Mouse (Mus musculus) bone marrow macrophage, adult 2 months (primary cell): ENCODE measurements at regions not wholly inside any gene's neighbourhood (a gene's known extent, or its start where the extent isn't known, plus 50 kb on each side); places are given as distances from the start of the nearest gene placed in this dataset.

Experiments used
- CTCF ChIP-seq: IDR thresholded peaks from 2 replicates; pipeline ENCODE4 v1.5.1; 2012; ENCODE audit warnings: low read depth, mild to moderate bottlenecking, low read length, moderate library complexity
- POLR2A ChIP-seq: IDR thresholded peaks from 2 replicates; pipeline ENCODE4 v1.6.1; 2012; ENCODE audit warnings: mild to moderate bottlenecking, low read depth, low read length, borderline replicate concordance

DNA sequence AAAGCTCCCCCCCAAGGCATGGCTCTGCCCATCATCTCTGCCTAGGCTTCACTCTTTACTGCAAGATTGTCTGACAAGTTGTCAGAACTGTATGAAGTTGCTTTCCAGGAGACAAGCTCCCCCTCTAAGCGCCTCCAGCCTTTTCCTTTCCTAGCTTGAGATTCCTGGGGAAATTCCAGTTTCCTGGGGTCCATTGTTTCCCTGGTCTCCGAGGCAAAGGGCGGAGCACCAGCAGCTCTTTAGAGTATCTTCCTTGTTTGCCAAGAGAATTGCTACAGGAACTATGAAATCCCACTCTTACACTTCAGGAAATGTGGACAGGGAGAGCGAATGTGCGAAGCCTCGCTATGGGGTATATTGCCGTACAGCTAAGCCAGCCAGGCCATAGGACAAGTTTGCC is 108.2 kb upstream of the Tnfaip3 start:
- TF ChIP-seq CTCF (no peak), POLR2A (no peak)
